16 mouse cellular contexts compared by ENCODE assay signal in the genomic region with DNA sequence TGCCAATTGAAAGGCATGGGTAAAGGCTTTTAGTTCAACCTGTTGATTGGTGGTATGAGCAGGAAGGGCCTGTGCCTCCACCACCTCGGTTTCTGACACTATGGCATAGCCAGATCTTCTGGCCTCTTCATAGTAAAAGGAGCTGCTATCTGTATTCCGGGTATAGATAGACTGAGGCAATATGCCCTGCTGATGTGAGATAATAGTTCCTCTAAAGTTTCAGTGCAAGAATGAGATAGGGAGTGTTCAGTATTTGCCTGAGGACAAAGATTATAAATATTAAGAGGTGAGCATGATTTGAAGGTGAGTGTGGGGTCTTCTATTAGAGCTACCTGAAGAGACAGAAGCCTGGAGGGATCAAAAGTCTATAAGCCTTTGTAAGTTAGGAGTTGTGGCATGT.
"Had no signal": no experiment of that assay in that cellular context is flagged by ENCODE, and none has a peak within 500 bp of the region (broad histone marks: within the 10 kb centered on the region; RNA-seq: fewer than 3 reads in every experiment).

No protein-coding gene starts in this region.

- H3K9me3 ChIP-seq: neural tube, embryonic 13.5 days; neural tube, embryonic 15.5 days; stomach, embryonic 15.5 days had no signal

- H3K9ac ChIP-seq: neural tube, embryonic 13.5 days; neural tube, embryonic 15.5 days; stomach, embryonic 15.5 days had no signal

- H3K27me3 ChIP-seq: neural tube, embryonic 13.5 days; neural tube, embryonic 15.5 days; stomach, embryonic 15.5 days had no signal

- H3K36me3 ChIP-seq: neural tube, embryonic 13.5 days; neural tube, embryonic 15.5 days; stomach, embryonic 15.5 days had no signal

- H3K4me3 ChIP-seq: neural tube, embryonic 13.5 days; neural tube, embryonic 15.5 days; stomach, embryonic 15.5 days had no signal

- DNase-seq: retina, postnatal 1 day; right cerebral cortex, adult 18-20 months; right cerebral cortex, postnatal 14 days; right cerebral cortex, postnatal 25 days; right cerebral cortex, postnatal 4 days; spleen, adult 18-20 months; thymus, adult 18-20 months; thymus, adult 2 months; thymus, postnatal 14 days; thymus, postnatal 25 days; thymus, postnatal 36 days; thymus, postnatal 4 days had no signal

- H3K27ac ChIP-seq: neural tube, embryonic 13.5 days; neural tube, embryonic 15.5 days; stomach, embryonic 15.5 days; stomach, postnatal 0 days had no signal

- H3K4me1 ChIP-seq: neural tube, embryonic 13.5 days; neural tube, embryonic 15.5 days; stomach, embryonic 15.5 days had no signal

- H3K4me2 ChIP-seq: neural tube, embryonic 13.5 days; neural tube, embryonic 15.5 days; stomach, embryonic 15.5 days had no signal
